Mouse (Mus musculus): ENCODE measurements around the gene Zfp709. TPM values are rescaled to one million over a fixed set of nuclear protein-coding genes. Genes with fewer than 3 reads are reported as not detected.
"Not testable (repeated sequence)": the region's sequence is repeated elsewhere in the genome, so short reads cannot be mapped to it uniquely, and the experiment has no call there.

Zfp709 gene
- 0.70 and 1.8 TPM in 2 replicates for polyA plus RNA-seq (2011; ENCODE audit: insufficient read depth, insufficient read length, low replicate concordance, missing spikeins)

- Histone ChIP-seq H3K27ac (ENCODE audit: control insufficient read depth, insufficient read depth, low read depth, low read length, poor library complexity) (peak within 1 kb of the TSS; percentile 76), H3K4me1 (ENCODE audit: control insufficient read depth, insufficient read depth, low read length) (no peaks in the 10 kb centered on the region), H3K4me3 (replicated peaks; ENCODE audit: control insufficient read depth, low read depth, low read length) (peak within 1 kb of the TSS; percentile 76)
- WGBS: 2% methylated on average over 45 of the region's 45 CpGs
- TF ChIP-seq CTCF (IDR thresholded peaks at IDR 0.05; ENCODE audit: control insufficient read depth, insufficient read depth, low read length): 0 out of 2 replicates have a peak, but pooled peaks have one; percentile 6
- TF ChIP-seq POLR2A (IDR thresholded peaks at IDR 0.05; ENCODE audit: borderline replicate concordance, control insufficient read depth, low read depth, low read length): peak; percentile 61; the same call in 1 of the 2 replicates
Measured at GRCm38 (mm10) chr8:71881618-71882274, at the start of gene Zfp709. Gene Zfp709 (plus strand): TSS chr8:71882019.

- not testable (repeated sequence) for H3K4me1 ChIP-seq (ENCODE audit: control insufficient read depth, insufficient read depth, low read length); H3K4me3 ChIP-seq (replicated peaks; ENCODE audit: control insufficient read depth, low read depth, low read length); H3K27ac ChIP-seq (ENCODE audit: control insufficient read depth, insufficient read depth, low read depth, low read length, poor library complexity)
- WGBS: 70% methylated on average over 4 of the region's 4 CpGs
Measured at GRCm38 (mm10) chr8:71838207-71838606, 43.6 kb upstream of the Zfp709 start.

- not testable (repeated sequence) for H3K27ac ChIP-seq (ENCODE audit: control insufficient read depth, insufficient read depth, low read depth, low read length, poor library complexity); H3K4me3 ChIP-seq (replicated peaks; ENCODE audit: control insufficient read depth, low read depth, low read length); H3K4me1 ChIP-seq (ENCODE audit: control insufficient read depth, insufficient read depth, low read length)
- WGBS: 78% methylated on average over 3 of the region's 3 CpGs
Measured at GRCm38 (mm10) chr8:71841201-71841817, 40.5 kb upstream of the Zfp709 start.

GRCm38 (mm10) chr8:71842476-71842875 lies 39.3 kb upstream of the Zfp709 start:
- not testable (repeated sequence) for H3K4me1 ChIP-seq (ENCODE audit: control insufficient read depth, insufficient read depth, low read length); H3K27ac ChIP-seq (ENCODE audit: control insufficient read depth, insufficient read depth, low read depth, low read length, poor library complexity); H3K4me3 ChIP-seq (replicated peaks; ENCODE audit: control insufficient read depth, low read depth, low read length)
- WGBS: 60% methylated on average over 2 of the region's 2 CpGs

- H3K4me1 ChIP-seq (ENCODE audit: control insufficient read depth, insufficient read depth, low read length); H3K4me3 ChIP-seq (replicated peaks; ENCODE audit: control insufficient read depth, low read depth, low read length); H3K27ac ChIP-seq (ENCODE audit: control insufficient read depth, insufficient read depth, low read depth, low read length, poor library complexity): not testable (repeated sequence)
- 65% methylated on average over 1 of the region's 1 CpGs for WGBS
Measured at GRCm38 (mm10) chr8:71844453-71844852, 37.4 kb upstream of the Zfp709 start.

- not testable (repeated sequence) for H3K4me3 ChIP-seq (replicated peaks; ENCODE audit: control insufficient read depth, low read depth, low read length); H3K27ac ChIP-seq (ENCODE audit: control insufficient read depth, insufficient read depth, low read depth, low read length, poor library complexity); H3K4me1 ChIP-seq (ENCODE audit: control insufficient read depth, insufficient read depth, low read length)
- 78% methylated on average over 1 of the region's 1 CpGs for WGBS
Measured at GRCm38 (mm10) chr8:71845993-71846483, 35.8 kb upstream of the Zfp709 start.

GRCm38 (mm10) chr8:71846745-71847144 lies 35.1 kb upstream of the Zfp709 start:
- WGBS: 82% methylated on average over 2 of the region's 2 CpGs
- not testable (repeated sequence) for H3K4me3 ChIP-seq (replicated peaks; ENCODE audit: control insufficient read depth, low read depth, low read length)

GRCm38 (mm10) chr8:71851014-71851413 lies 30.8 kb upstream of the Zfp709 start:
- not testable (repeated sequence) for H3K27ac ChIP-seq (ENCODE audit: control insufficient read depth, insufficient read depth, low read depth, low read length, poor library complexity); H3K4me1 ChIP-seq (ENCODE audit: control insufficient read depth, insufficient read depth, low read length); H3K4me3 ChIP-seq (replicated peaks; ENCODE audit: control insufficient read depth, low read depth, low read length)
- 56% methylated on average over 1 of the region's 1 CpGs for WGBS

More at GRCm38 (mm10) chr8:71846745-71847144, 35.1 kb upstream of the Zfp709 start:
- H3K4me1 ChIP-seq (ENCODE audit: control insufficient read depth, insufficient read depth, low read length); H3K27ac ChIP-seq (ENCODE audit: control insufficient read depth, insufficient read depth, low read depth, low read length, poor library complexity): not testable (repeated sequence)

- H3K4me1 ChIP-seq (ENCODE audit: control insufficient read depth, insufficient read depth, low read length); H3K27ac ChIP-seq (ENCODE audit: control insufficient read depth, insufficient read depth, low read depth, low read length, poor library complexity); H3K4me3 ChIP-seq (replicated peaks; ENCODE audit: control insufficient read depth, low read depth, low read length): not testable (repeated sequence)
Measured at GRCm38 (mm10) chr8:71853360-71853759, 28.5 kb upstream of the Zfp709 start.

- H3K4me1 ChIP-seq (ENCODE audit: control insufficient read depth, insufficient read depth, low read length); H3K27ac ChIP-seq (ENCODE audit: control insufficient read depth, insufficient read depth, low read depth, low read length, poor library complexity); H3K4me3 ChIP-seq (replicated peaks; ENCODE audit: control insufficient read depth, low read depth, low read length): not testable (repeated sequence)
- 73% methylated on average over 9 of the region's 10 CpGs for WGBS
Measured at GRCm38 (mm10) chr8:71856630-71857328, 25.0 kb upstream of the Zfp709 start.

- WGBS: 80% methylated on average over 2 of the region's 2 CpGs
- not testable (repeated sequence) for H3K4me3 ChIP-seq (replicated peaks; ENCODE audit: control insufficient read depth, low read depth, low read length); H3K4me1 ChIP-seq (ENCODE audit: control insufficient read depth, insufficient read depth, low read length); H3K27ac ChIP-seq (ENCODE audit: control insufficient read depth, insufficient read depth, low read depth, low read length, poor library complexity)
Measured at GRCm38 (mm10) chr8:71857364-71857763, 24.5 kb upstream of the Zfp709 start.

GRCm38 (mm10) chr8:71861551-71861950 lies 20.3 kb upstream of the Zfp709 start:
- WGBS: 77% methylated on average over 1 of the region's 1 CpGs
- not testable (repeated sequence) for H3K4me3 ChIP-seq (replicated peaks; ENCODE audit: control insufficient read depth, low read depth, low read length); H3K27ac ChIP-seq (ENCODE audit: control insufficient read depth, insufficient read depth, low read depth, low read length, poor library complexity); H3K4me1 ChIP-seq (ENCODE audit: control insufficient read depth, insufficient read depth, low read length)

GRCm38 (mm10) chr8:71862038-71862437 lies 19.8 kb upstream of the Zfp709 start:
- H3K4me3 ChIP-seq (replicated peaks; ENCODE audit: control insufficient read depth, low read depth, low read length); H3K4me1 ChIP-seq (ENCODE audit: control insufficient read depth, insufficient read depth, low read length); H3K27ac ChIP-seq (ENCODE audit: control insufficient read depth, insufficient read depth, low read depth, low read length, poor library complexity): not testable (repeated sequence)

All from bone marrow, adult 2 months (tissue).